Mouse (Mus musculus) right cerebral cortex, adult 18-20 months (tissue): ENCODE measurements around the gene Kif5c.
A peak's percentile ranks its signal among the peaks of the same experiment; 100 is the strongest.

Experiments used
- DNase-seq: peaks from one replicate; pipeline ENCODE4 v3.0.0; 2022; ENCODE audit warnings: mixed read lengths

The Kif5c gene

GRCm38 (mm10) chr2:49726672-49727071 is 107.6 kb downstream of the Kif5c start:
- no peak for DNase-seq

- DNase-seq, result peak; percentile 79
Measured at GRCm38 (mm10) chr2:49727199-49727598, 108.1 kb downstream of the Kif5c start.

GRCm38 (mm10) chr2:49727686-49728085 is 108.6 kb downstream of the Kif5c start:
- no peak for DNase-seq

GRCm38 (mm10) chr2:49728896-49729610 is 110.0 kb downstream of the Kif5c start:
- no peak for DNase-seq

- no peak for DNase-seq
Measured at GRCm38 (mm10) chr2:49729611-49729969, 110.5 kb downstream of the Kif5c start.

- no peak for DNase-seq
Measured at GRCm38 (mm10) chr2:49730183-49730582, 111.1 kb downstream of the Kif5c start.

- DNase-seq, result no peak
Measured at GRCm38 (mm10) chr2:49732745-49733655, 113.9 kb downstream of the Kif5c start.

- DNase-seq, result no peak
Measured at GRCm38 (mm10) chr2:49733656-49734008, 114.5 kb downstream of the Kif5c start.

- peak; percentile 79 for DNase-seq
Measured at GRCm38 (mm10) chr2:49734013-49734780, 115.1 kb downstream of the Kif5c start.

- no peak for DNase-seq
Measured at GRCm38 (mm10) chr2:49735386-49735785, 116.3 kb downstream of the Kif5c start.

- no peak for DNase-seq
Measured at GRCm38 (mm10) chr2:49739046-49739445, 119.9 kb downstream of the Kif5c start.

- DNase-seq, result no peak
Measured at GRCm38 (mm10) chr2:49741026-49741425, 121.9 kb downstream of the Kif5c start.

GRCm38 (mm10) chr2:49741895-49742734 is 123.0 kb downstream of the Kif5c start:
- peak; percentile 58 for DNase-seq

GRCm38 (mm10) chr2:49742919-49743318 is 123.8 kb downstream of the Kif5c start:
- DNase-seq, result no peak

GRCm38 (mm10) chr2:49743775-49744174 is 124.7 kb downstream of the Kif5c start:
- no peak for DNase-seq

- DNase-seq, result no peak
Measured at GRCm38 (mm10) chr2:49744251-49745093, 125.4 kb downstream of the Kif5c start.

GRCm38 (mm10) chr2:49745094-49745781 is 126.1 kb downstream of the Kif5c start:
- DNase-seq, result no peak

- DNase-seq, result no peak
Measured at GRCm38 (mm10) chr2:49746947-49747346, 127.8 kb downstream of the Kif5c start.

- no peak for DNase-seq
Measured at GRCm38 (mm10) chr2:49747670-49748069, 128.6 kb downstream of the Kif5c start.

GRCm38 (mm10) chr2:49748628-49749342 is 129.7 kb downstream of the Kif5c start:
- DNase-seq, result no peak
